Mouse (Mus musculus): ENCODE measurements around the gene Mgat5.

Gene Mgat5

GRCm38 (mm10) chr1:127204817-127205485 lies at the start of gene Mgat5:
TSS of gene Mgat5 (plus strand) at chr1:127205015.
- peak; percentile 93 for DNase-seq

GRCm38 (mm10) chr1:127160118-127160760 lies 44.6 kb upstream of the Mgat5 start:
- peak; percentile 41 for DNase-seq

- DNase-seq = no peak
Measured at GRCm38 (mm10) chr1:127164589-127165160, 40.1 kb upstream of the Mgat5 start.

GRCm38 (mm10) chr1:127166521-127166920 lies 38.3 kb upstream of the Mgat5 start:
- no peak for DNase-seq

GRCm38 (mm10) chr1:127167586-127167985 lies 37.2 kb upstream of the Mgat5 start:
- no peak for DNase-seq

- DNase-seq = no peak
Measured at GRCm38 (mm10) chr1:127168205-127168604, 36.6 kb upstream of the Mgat5 start.

- DNase-seq = no peak
Measured at GRCm38 (mm10) chr1:127169516-127169915, 35.3 kb upstream of the Mgat5 start.

GRCm38 (mm10) chr1:127171361-127171760 lies 33.5 kb upstream of the Mgat5 start:
- no peak for DNase-seq

- DNase-seq = no peak
Measured at GRCm38 (mm10) chr1:127173448-127173847, 31.4 kb upstream of the Mgat5 start.

- DNase-seq = no peak
Measured at GRCm38 (mm10) chr1:127192396-127192795, 12.4 kb upstream of the Mgat5 start.

GRCm38 (mm10) chr1:127199186-127199585 lies 5.6 kb upstream of the Mgat5 start:
- peak; percentile 36 for DNase-seq

- DNase-seq = no peak
Measured at GRCm38 (mm10) chr1:127202360-127202759, 2.5 kb upstream of the Mgat5 start.

- peak; percentile 65 for DNase-seq
Measured at GRCm38 (mm10) chr1:127203231-127203764, 1.5 kb upstream of the Mgat5 start.

GRCm38 (mm10) chr1:127205501-127206019 lies 745 bp downstream of the Mgat5 start:
- no peak for DNase-seq

GRCm38 (mm10) chr1:127206020-127206641 lies 1.3 kb downstream of the Mgat5 start:
- peak; percentile 58 for DNase-seq

- no peak for DNase-seq
Measured at GRCm38 (mm10) chr1:127206881-127207555, 2.2 kb downstream of the Mgat5 start.

GRCm38 (mm10) chr1:127208167-127208566 lies 3.4 kb downstream of the Mgat5 start:
- no peak for DNase-seq

- DNase-seq = no peak
Measured at GRCm38 (mm10) chr1:127212812-127213211, 8.0 kb downstream of the Mgat5 start.

- no peak for DNase-seq
Measured at GRCm38 (mm10) chr1:127213434-127213833, 8.6 kb downstream of the Mgat5 start.

- DNase-seq = no peak
Measured at GRCm38 (mm10) chr1:127214585-127215232, 9.9 kb downstream of the Mgat5 start.

- no peak for DNase-seq
Measured at GRCm38 (mm10) chr1:127216979-127217378, 12.2 kb downstream of the Mgat5 start.

GRCm38 (mm10) chr1:127217665-127218064 lies 12.8 kb downstream of the Mgat5 start:
- no peak for DNase-seq

Measured in kidney, postnatal 14 days (tissue).